13 mouse cellular contexts compared by ENCODE assay signal in genomic region chr4:64437744-64438594, GRCm38 (mm10).
DNase-seq lines count a peak whose midpoint lies in the region; ATAC-seq and TF ChIP-seq lines count a peak whose summit lies in the region.
"Had no signal": no experiment of that assay in that cellular context is flagged by ENCODE, and none has a peak within 500 bp of the region (broad histone marks: within the 10 kb centered on the region; RNA-seq: fewer than 3 reads in every experiment).

No protein-coding gene starts in this region.

- H3K9ac ChIP-seq in intestine, embryonic 15.5 days: no peak overlapping the region
- H3K9ac ChIP-seq in intestine, postnatal 0 days (ENCODE audit: low read depth, low read length): no peak overlapping the region
- H3K9ac ChIP-seq in midbrain, embryonic 14.5 days (replicated peaks; ENCODE audit: low read length): no peak overlapping the region
- H3K9ac ChIP-seq: midbrain, embryonic 12.5 days had no signal

- no peaks in the 10 kb centered on the region for H3K9me3 ChIP-seq in intestine, embryonic 15.5 days
- H3K9me3 ChIP-seq in intestine, postnatal 0 days (ENCODE audit: control insufficient read depth): no peaks in the 10 kb centered on the region
- H3K9me3 ChIP-seq in embryonic facial prominence, embryonic 10.5 days: no peaks in the 10 kb centered on the region
- no peaks in the 10 kb centered on the region for H3K9me3 ChIP-seq in midbrain, embryonic 14.5 days (ENCODE audit: control insufficient read depth, low read length)
- H3K9me3 ChIP-seq: midbrain, embryonic 12.5 days had no signal

- H3K27me3 ChIP-seq in intestine, embryonic 15.5 days (replicated peaks): no peaks in the 10 kb centered on the region
- H3K27me3 ChIP-seq in intestine, postnatal 0 days (replicated peaks; ENCODE audit: control insufficient read depth, insufficient read depth, low read length): no peaks in the 10 kb centered on the region
- H3K27me3 ChIP-seq in embryonic facial prominence, embryonic 10.5 days (replicated peaks; ENCODE audit: low read depth, poor library complexity, severe bottlenecking): no peaks in the 10 kb centered on the region
- no peaks in the 10 kb centered on the region for H3K27me3 ChIP-seq in midbrain, embryonic 14.5 days (ENCODE audit: control insufficient read depth, insufficient read depth, low read length)
- H3K27me3 ChIP-seq: CH12.LX; midbrain, embryonic 12.5 days had no signal

- H3K4me3 ChIP-seq in intestine, embryonic 15.5 days (replicated peaks): no peak overlapping the region
- no peak overlapping the region for H3K4me3 ChIP-seq in intestine, postnatal 0 days (ENCODE audit: low read depth, low read length)
- no peak overlapping the region for H3K4me3 ChIP-seq in embryonic facial prominence, embryonic 10.5 days
- H3K4me3 ChIP-seq in midbrain, embryonic 14.5 days (replicated peaks; ENCODE audit: low read depth, low read length): no peak overlapping the region
- H3K4me3 ChIP-seq: midbrain, embryonic 12.5 days had no signal

- H3K4me2 ChIP-seq in intestine, embryonic 15.5 days (replicated peaks): no peak overlapping the region
- no peak overlapping the region for H3K4me2 ChIP-seq in intestine, postnatal 0 days (replicated peaks; ENCODE audit: low read depth)
- no peak overlapping the region for H3K4me2 ChIP-seq in midbrain, embryonic 14.5 days (ENCODE audit: low read length)
- H3K4me2 ChIP-seq: midbrain, embryonic 12.5 days had no signal

- H3K36me3 ChIP-seq in intestine, embryonic 15.5 days: no peaks in the 10 kb centered on the region
- no peaks in the 10 kb centered on the region for H3K36me3 ChIP-seq in intestine, postnatal 0 days (ENCODE audit: control insufficient read depth, insufficient read depth)
- H3K36me3 ChIP-seq in embryonic facial prominence, embryonic 10.5 days (replicated peaks): no peaks in the 10 kb centered on the region
- no peaks in the 10 kb centered on the region for H3K36me3 ChIP-seq in midbrain, embryonic 14.5 days (ENCODE audit: control insufficient read depth, insufficient read depth, low read length)
- H3K36me3 ChIP-seq: midbrain, embryonic 12.5 days had no signal

- intact Hi-C loops in left cerebral cortex, postnatal 25 days (cut with DNase I): no loop called here

- no peak for TF ChIP-seq CTCF in intestine, postnatal 0 days (IDR thresholded peaks at IDR 0.05; ENCODE audit: low read depth)

- ATAC-seq in intestine, embryonic 15.5 days: peak; percentile 49
- no peak for ATAC-seq in intestine, postnatal 0 days
- no peak for ATAC-seq in midbrain, embryonic 14.5 days (ENCODE audit: low FRiP score, low TSS enrichment)
- ATAC-seq in megakaryocyte-erythroid progenitor cell, adult 5-6 weeks (replicated peaks; ENCODE audit: low FRiP score, low TSS enrichment, poor library complexity, severe bottlenecking): no peak

- H3K4me1 ChIP-seq in intestine, embryonic 15.5 days (replicated peaks): no peaks in the 10 kb centered on the region
- H3K4me1 ChIP-seq in intestine, postnatal 0 days (replicated peaks; ENCODE audit: control insufficient read depth, insufficient read depth, low read length): no peaks in the 10 kb centered on the region
- H3K4me1 ChIP-seq in embryonic facial prominence, embryonic 10.5 days: peaks cover 20% of the 10 kb centered on the region
- H3K4me1 ChIP-seq in midbrain, embryonic 14.5 days (ENCODE audit: control insufficient read depth, insufficient read depth, low read length): no peaks in the 10 kb centered on the region
- H3K4me1 ChIP-seq: midbrain, embryonic 12.5 days had no signal

- DNase-seq in embryonic facial prominence, embryonic 10.5 days (ENCODE audit: low spot score): peak; percentile 85
- peak; percentile 28 for DNase-seq in hindlimb bud, embryonic 11.5 days (ENCODE audit: extremely low spot score, low read depth, low spot score)
- DNase-seq in midbrain, embryonic 14.5 days: peak; percentile 21
- DNase-seq in left cerebral cortex, postnatal 25 days (ENCODE audit: low spot score in 2 of 2): no peak
- DNase-seq in spleen, adult 18-20 months: no peak
- DNase-seq: cerebellum, adult 9-11 months; gastrocnemius, postnatal 36 days; retina, postnatal 1 day had no signal

- 46% methylated on average over 13 of the region's 13 CpGs for WGBS in intestine, embryonic 15.5 days
- 47% methylated on average over 13 of the region's 13 CpGs for WGBS in intestine, postnatal 0 days
- WGBS in embryonic facial prominence, embryonic 10.5 days: 46% methylated on average over 13 of the region's 13 CpGs
- WGBS in midbrain, embryonic 14.5 days: 77% methylated on average over 13 of the region's 13 CpGs

- H3K27ac ChIP-seq in intestine, embryonic 15.5 days: no peak overlapping the region; the same call in 1 of the 2 replicates
- no peak overlapping the region for H3K27ac ChIP-seq in intestine, postnatal 0 days (ENCODE audit: low read depth, low read length)
- peak overlapping the region; percentile 84 for H3K27ac ChIP-seq in embryonic facial prominence, embryonic 10.5 days (replicated peaks)
- no peak overlapping the region for H3K27ac ChIP-seq in midbrain, embryonic 14.5 days (replicated peaks; ENCODE audit: low read depth, low read length)
- H3K27ac ChIP-seq: midbrain, embryonic 12.5 days had no signal

Comparison
In these comparisons a context has a peak if more than half of its experiments do, and no peak if none do; other contexts are left out.
1. DNase-seq: peak in embryonic facial prominence, embryonic 10.5 days (single experiment), hindlimb bud, embryonic 11.5 days (single experiment) and midbrain, embryonic 14.5 days (single experiment); none in left cerebral cortex, postnatal 25 days (0 of 2) and spleen, adult 18-20 months (0 of 2).